Mouse (Mus musculus): ENCODE measurements around the gene Rbm7. TPM values are rescaled to one million over a fixed set of nuclear protein-coding genes. Genes with fewer than 3 reads are reported as not detected.

Rbm7 gene
- total RNA-seq, 2 experiments from 2014 or later = 30.6 to 34.9 TPM

DNA sequence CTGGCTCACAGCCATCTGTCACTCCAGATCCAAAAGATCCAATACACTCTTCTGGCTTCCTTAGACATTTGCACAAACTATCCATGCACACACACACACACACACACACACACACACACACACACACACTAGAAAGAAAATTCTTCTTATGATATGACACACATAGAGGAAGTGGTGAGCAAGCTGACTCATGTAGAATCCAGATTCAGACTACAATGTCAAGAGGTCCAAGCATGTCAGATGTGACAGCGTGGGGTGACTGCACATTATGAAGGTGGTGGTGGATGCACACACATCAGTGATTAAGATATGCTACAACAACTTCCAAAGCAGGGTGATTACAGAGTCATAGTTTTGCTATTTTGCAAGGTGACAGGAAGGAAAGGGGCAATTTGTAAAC, 51.2 kb downstream of the Rbm7 start:
- DNase-seq = no peak
- intact Hi-C loops (cut with DNase I) = no loop called here

Small RNA genes within 50 kb of the gene (microRNA-seq; reads per million reads assigned to microRNA genes)
- gene Gm23653 = 0 reads per million in 2 experiments

Other genes starting within 250 kb of the Rbm7 start
- gene Nxpe2, start 141.8 kb downstream of the Rbm7 start, total RNA-seq (2021) = 1 to 10 TPM; 2.1 to 2.3 TPM
- 10 to 100 TPM; 65.3 to 67.9 TPM for gene Rexo2, start 14.7 kb downstream of the Rbm7 start, total RNA-seq (2021)
- 10 to 100 TPM; 26.4 TPM for gene Gm5617, start 143 bp upstream of the Rbm7 start, total RNA-seq (2021)
- gene Nnmt, start 109.9 kb upstream of the Rbm7 start, total RNA-seq (2021) = 10 to 100 TPM; 12.5 to 14.2 TPM

Data from heart, postnatal 10 days (tissue).